Mouse (Mus musculus) liver, embryonic 18 days (tissue): ENCODE data around the gene Naa10. TPM values are rescaled to one million over a fixed set of nuclear protein-coding genes. Genes with fewer than 3 reads are reported as not detected.

Experiments
- polyA plus RNA-seq: library from polyadenylated mRNA; depleted of rRNA; stranded (reverse); fragments of >200 nt; gene quantifications from 2 replicates; pipeline ENCODE4 v1.2.3, GENCODE M21; 2012; rRNA removed

Naa10 gene
- polyA plus RNA-seq: 51.4 and 55.9 TPM in 2 replicates

GRCm38 (mm10) chrX:73921823-73922549 lies at the start of gene Naa10, which contains the start of gene Arhgap4:
Gene Naa10 (minus strand): TSS chrX:73921944.
Gene Arhgap4 (minus strand): TSS chrX:73921870.

GRCm38 (mm10) chrX:73966248-73967176 lies 44.8 kb upstream of the Naa10 start, which contains the start of gene Hcfc1:
Gene Hcfc1 (minus strand): TSS chrX:73966357.

GRCm38 (mm10) chrX:73930402-73931062 lies 8.8 kb upstream of the Naa10 start, which contains the start of gene Renbp:
Gene Renbp (minus strand): TSS chrX:73930850.

GRCm38 (mm10) chrX:73895719-73896118 lies 26.0 kb downstream of the Naa10 start, which contains the start of gene L1cam:
Gene L1cam (minus strand): TSS chrX:73896105.

GRCm38 (mm10) chrX:73891551-73892152 lies 30.1 kb downstream of the Naa10 start, which contains the start of gene Avpr2:
Gene Avpr2 (plus strand): TSS chrX:73892102.

Other genes starting within 250 kb of the Naa10 start
- 3.0 TPM in 2 replicates for gene Slc6a8, start 248.8 kb downstream of the Naa10 start, polyA plus RNA-seq
- gene Bcap31, start 205.8 kb downstream of the Naa10 start, polyA plus RNA-seq: 46.7 and 49.0 TPM in 2 replicates
- gene Abcd1, start 205.3 kb downstream of the Naa10 start, polyA plus RNA-seq: 6.0 and 6.6 TPM in 2 replicates
- 0.48 and 0.50 TPM in 2 replicates for gene Plxnb3, start 164.9 kb downstream of the Naa10 start, polyA plus RNA-seq
- 0.46 and 0.81 TPM in 2 replicates for gene Srpk3, start 147.5 kb downstream of the Naa10 start, polyA plus RNA-seq
- 144 and 146 TPM in 2 replicates for gene Idh3g, start 135.0 kb downstream of the Naa10 start, polyA plus RNA-seq
- gene Ssr4, start 134.9 kb downstream of the Naa10 start, polyA plus RNA-seq: 240 and 242 TPM in 2 replicates
- 0.26 and 0.31 TPM in 2 replicates for gene Pdzd4, start 97.0 kb downstream of the Naa10 start, polyA plus RNA-seq
- 0.01 TPM in 1 of 2 replicates, not detected in the other for gene Avpr2, start 29.8 kb downstream of the Naa10 start, polyA plus RNA-seq
- 0.20 and 0.44 TPM in 2 replicates for gene L1cam, start 25.8 kb downstream of the Naa10 start, polyA plus RNA-seq
- 12.6 and 16.0 TPM in 2 replicates for gene Arhgap4, start 74 bp downstream of the Naa10 start, polyA plus RNA-seq
- gene Renbp, start 8.9 kb upstream of the Naa10 start, polyA plus RNA-seq: 16.4 and 17.5 TPM in 2 replicates
- gene Hcfc1, start 44.4 kb upstream of the Naa10 start, polyA plus RNA-seq: 12.8 and 17.0 TPM in 2 replicates
- gene Irak1, start 102.0 kb upstream of the Naa10 start, polyA plus RNA-seq: 21.7 and 22.4 TPM in 2 replicates
- gene Opn1mw, start 205.5 kb upstream of the Naa10 start, polyA plus RNA-seq: not detected in 2 replicates
- 3.2 and 3.9 TPM in 2 replicates for gene Mecp2, start 213.4 kb upstream of the Naa10 start, polyA plus RNA-seq
- gene Tex28, start 245.9 kb upstream of the Naa10 start, polyA plus RNA-seq: not detected in 2 replicates